Mouse (Mus musculus) forebrain, embryonic 11.5 days (tissue): ENCODE results near the gene F9. TPM values are rescaled to one million over a fixed set of nuclear protein-coding genes. Genes with fewer than 3 reads are reported as not detected.

Experiments
- ATAC-seq: fragments of 200-750 bp; cut with Nextera tagmentation; replicated peaks from 2 replicates; pipeline ENCODE4 v1.8.0; 2017; ENCODE audit warnings: moderate TSS enrichment; ENCODE audit not compliant: low FRiP score
- DNase-seq: peaks from one replicate; pipeline ENCODE4 v3.0.0-alpha.2; 2017; ENCODE audit warnings: low spot score
- H3K27ac ChIP-seq: fragments of 300-500 bp; sonication (generic); 2 replicates; pipeline ENCODE4 v1.5.1; 2014; ENCODE audit warnings: low read depth, low read length
- H3K27me3 ChIP-seq: fragments of 300-500 bp; sonication (generic); 2 replicates; pipeline ENCODE4 v1.6.1; 2014; ENCODE audit warnings: mild to moderate bottlenecking, low read length, mixed read lengths; ENCODE audit not compliant: control insufficient read depth, insufficient read depth
- H3K36me3 ChIP-seq: fragments of 300-500 bp; sonication (generic); 2 replicates; pipeline ENCODE4 v1.6.1; 2014; ENCODE audit warnings: mild to moderate bottlenecking, low read length, moderate library complexity, mixed read lengths; ENCODE audit not compliant: control insufficient read depth, insufficient read depth
- H3K4me1 ChIP-seq: fragments of 300-500 bp; sonication (generic); replicated peaks from 2 replicates; pipeline ENCODE4 v1.6.1; 2014; ENCODE audit warnings: low read length, mixed read lengths; ENCODE audit not compliant: control insufficient read depth, insufficient read depth
- H3K4me2 ChIP-seq: fragments of 300-500 bp; sonication (generic); 2 replicates; pipeline ENCODE4 v1.6.1; 2014; ENCODE audit warnings: low read depth, mild to moderate bottlenecking, low read length, moderate library complexity, mixed read lengths; ENCODE audit not compliant: severe bottlenecking
- H3K4me3 ChIP-seq: fragments of 300-500 bp; sonication (generic); 2 replicates; pipeline ENCODE4 v1.5.1; 2014; ENCODE audit warnings: low read depth, low read length
- H3K9ac ChIP-seq: fragments of 300-500 bp; sonication (generic); 2 replicates; pipeline ENCODE4 v1.6.1; 2014; ENCODE audit warnings: low read length
- H3K9me3 ChIP-seq: fragments of 300-500 bp; sonication (generic); 2 replicates; pipeline ENCODE4 v1.6.1; 2016; ENCODE audit warnings: low read length, mixed read lengths; ENCODE audit not compliant: control insufficient read depth
- WGBS: fragments of 180-500 bp; shearing (Covaris S2); extraction: QIAGEN DNeasy Blood & Tissue Kit; methylation state at CpG from one replicate; pipeline ENCODE4 v1.1.7; 2014; 5-methylcytosine and 5-hydroxymethylcytosine counted together
- polyA plus RNA-seq: library from polyadenylated mRNA; unstranded; fragments of >200 nt; fragmentation: Nextera tagmentation; extraction: Ambion mirVana; gene quantifications from 2 replicates; pipeline ENCODE4 v1.2.1, GENCODE M21; 2014

F9 gene
- polyA plus RNA-seq, 1 experiment from 2014 or later = not detected

- ATAC-seq = no peak
- H3K27ac ChIP-seq = no peak overlapping the region
- no peaks in the 10 kb centered on the region for H3K9me3 ChIP-seq
- H3K9ac ChIP-seq = no peak overlapping the region
- no peak for DNase-seq
- no peaks in the 10 kb centered on the region for H3K27me3 ChIP-seq
- H3K4me2 ChIP-seq = no peak overlapping the region
- H3K4me3 ChIP-seq = no peak overlapping the region
- WGBS = 97% methylated on average over 1 of the region's 1 CpGs
- no peaks in the 10 kb centered on the region for H3K4me1 ChIP-seq
- no peaks in the 10 kb centered on the region for H3K36me3 ChIP-seq
These were observed 55.5 kb downstream of the F9 start for GRCm38 (mm10) chrX:60054745-60055144.

GRCm38 (mm10) chrX:60055185-60055584 lies 55.9 kb downstream of the F9 start:
- ATAC-seq = no peak
- no peak overlapping the region for H3K9ac ChIP-seq
- DNase-seq = no peak
- H3K9me3 ChIP-seq = no peaks in the 10 kb centered on the region
- no peak overlapping the region for H3K27ac ChIP-seq
- no peaks in the 10 kb centered on the region for H3K27me3 ChIP-seq
- no peaks in the 10 kb centered on the region for H3K36me3 ChIP-seq
- 91% methylated on average over 9 of the region's 9 CpGs for WGBS
- H3K4me3 ChIP-seq = no peak overlapping the region
- no peak overlapping the region for H3K4me2 ChIP-seq
- no peaks in the 10 kb centered on the region for H3K4me1 ChIP-seq

- no peaks in the 10 kb centered on the region for H3K27me3 ChIP-seq
- ATAC-seq = no peak; the same call in 1 of the 2 replicates
- H3K36me3 ChIP-seq = no peaks in the 10 kb centered on the region
- 53% methylated on average over 1 of the region's 1 CpGs for WGBS
- no peak overlapping the region for H3K4me2 ChIP-seq
- no peak overlapping the region for H3K4me3 ChIP-seq
- no peak for DNase-seq
- H3K9me3 ChIP-seq = no peaks in the 10 kb centered on the region
- H3K9ac ChIP-seq = no peak overlapping the region
- H3K4me1 ChIP-seq = no peaks in the 10 kb centered on the region
- H3K27ac ChIP-seq = no peak overlapping the region
These were observed 76.1 kb downstream of the F9 start for GRCm38 (mm10) chrX:60075359-60075758.

Other genes with a start within 250 kb of the F9 start
- 1.4 and 1.7 TPM in 2 replicates for gene Mcf2, start 179.6 kb downstream of the F9 start, polyA plus RNA-seq